Mouse (Mus musculus) CH12.LX (cell line): ENCODE results near the gene Tspan4. TPM values are rescaled to one million over a fixed set of nuclear protein-coding genes. Genes with fewer than 3 reads are reported as not detected.

Experiments used
- DNase-seq: peaks from one replicate; pipeline ENCODE4 v3.0.0-alpha.2; 2013; ENCODE audit errors: extremely low read depth
- H3K27ac ChIP-seq: 2 replicates; pipeline ENCODE4 v1.5.1; 2012; ENCODE audit warnings: low read depth, mild to moderate bottlenecking, control low read depth, moderate library complexity; ENCODE audit not compliant: insufficient read depth
- H3K27me3 ChIP-seq: replicated peaks from 2 replicates; pipeline ENCODE3; 2012; ENCODE audit warnings: inconsistent platforms
- H3K36me3 ChIP-seq, 2 experiments: replicated peaks in 1 of 2; 2 replicates each; pipeline versions ENCODE3 to v1.6.1; 2012; ENCODE audit warnings: inconsistent platforms in 1 of 2, low read length in 1 of 2, mild to moderate bottlenecking in 1 of 2, mixed read lengths in 1 of 2, moderate library complexity in 1 of 2; ENCODE audit not compliant: control insufficient read depth in 1 of 2, insufficient read depth in 1 of 2
- H3K4me1 ChIP-seq, 2 experiments: 2 replicates each; pipeline ENCODE4 v1.6.1; 2012; ENCODE audit warnings: inconsistent platforms in 1 of 2, moderate library complexity in 1 of 2; ENCODE audit not compliant: insufficient read depth in 2 of 2, control insufficient read depth in 1 of 2
- H3K4me2 ChIP-seq: 2 replicates; pipeline ENCODE4 v1.6.1; 2012; ENCODE audit warnings: low read depth, mild to moderate bottlenecking, control low read depth; ENCODE audit not compliant: poor library complexity, insufficient read depth, severe bottlenecking
- H3K4me3 ChIP-seq, 3 experiments: fragments of 150-350 bp in 1 of 3; sonication (generic) in 1 of 3; replicated peaks in 1 of 3; 2 replicates each; pipeline versions ENCODE3 to v1.5.1; 2011 to 2012; ENCODE audit warnings: low read depth in 2 of 3, low read length in 2 of 3, mild to moderate bottlenecking in 2 of 3, moderate library complexity in 2 of 3, control low read depth in 1 of 3, improper control_type of control experiment in 1 of 3, inconsistent platforms in 1 of 3, mixed read lengths in 1 of 3; ENCODE audit not compliant: poor library complexity in 1 of 3
- H3K79me2 ChIP-seq: replicated peaks from 2 replicates; pipeline ENCODE4 v1.6.1; 2012; ENCODE audit warnings: mild to moderate bottlenecking, moderate library complexity; ENCODE audit not compliant: control insufficient read depth, poor library complexity, insufficient read depth, severe bottlenecking; ENCODE audit errors: extremely low read depth
- H3K9ac ChIP-seq: 2 replicates; pipeline ENCODE4 v1.6.1; 2012; ENCODE audit warnings: low read depth, mild to moderate bottlenecking, control low read depth, moderate library complexity; ENCODE audit not compliant: insufficient read depth
- H3K9me3 ChIP-seq: replicated peaks from 2 replicates; pipeline ENCODE3; 2012; ENCODE audit warnings: low read length, inconsistent platforms, mixed read lengths
- CHD1 ChIP-seq: IDR thresholded peaks from 2 replicates; pipeline ENCODE4 v1.6.1; 2012; ENCODE audit warnings: low read depth, low read length, improper control_type of control experiment, inconsistent platforms
- CTCF ChIP-seq, 2 experiments: IDR thresholded peaks in 1 of 2; conservative IDR thresholded peaks in 1 of 2; 2 replicates each; pipeline ENCODE4 v1.5.1; 2011 to 2012; ENCODE audit warnings: low read depth in 2 of 2, low read length in 2 of 2, improper control_type of control experiment in 1 of 2, inconsistent platforms in 1 of 2, mild to moderate bottlenecking in 1 of 2, moderate library complexity in 1 of 2
- E2F4 ChIP-seq: IDR thresholded peaks from 2 replicates; pipeline ENCODE4 v1.6.1; 2011; ENCODE audit warnings: low read depth, low read length, improper control_type of control experiment; ENCODE audit not compliant: insufficient replicate concordance
- ELF1 ChIP-seq: IDR thresholded peaks from 2 replicates; pipeline ENCODE4 v1.6.1; 2014; ENCODE audit warnings: low read depth, mild to moderate bottlenecking, inconsistent platforms, low read length, improper control_type of control experiment
- EP300 ChIP-seq: IDR thresholded peaks from 2 replicates; pipeline ENCODE4 v1.6.1; 2011; ENCODE audit warnings: low read length, improper control_type of control experiment
- HCFC1 ChIP-seq: IDR thresholded peaks from 2 replicates; pipeline ENCODE4 v1.6.1; 2012; ENCODE audit warnings: low read depth, mild to moderate bottlenecking, inconsistent platforms, low read length, improper control_type of control experiment
- JUN ChIP-seq: IDR thresholded peaks from 2 replicates; pipeline ENCODE4 v1.6.1; 2011; ENCODE audit warnings: low read depth, mild to moderate bottlenecking, low read length, improper control_type of control experiment, moderate library complexity; ENCODE audit not compliant: insufficient read depth
- JUND ChIP-seq: conservative IDR thresholded peaks from 2 replicates; pipeline ENCODE4 v1.6.1; 2011; ENCODE audit warnings: low read depth, low read length, improper control_type of control experiment
- KAT2A ChIP-seq: IDR thresholded peaks from 2 replicates; pipeline ENCODE4 v1.6.1; 2012; ENCODE audit warnings: low read length, improper control_type of control experiment, inconsistent platforms; ENCODE audit not compliant: insufficient replicate concordance
- MAX ChIP-seq: IDR thresholded peaks from 2 replicates; pipeline ENCODE4 v1.6.1; 2011; ENCODE audit warnings: low read length, improper control_type of control experiment
- MEF2A ChIP-seq: IDR thresholded peaks from 2 replicates; pipeline ENCODE4 v1.6.1; 2014; ENCODE audit warnings: low read depth, mild to moderate bottlenecking, inconsistent platforms, low read length, improper control_type of control experiment, borderline replicate concordance
- MXI1 ChIP-seq: IDR thresholded peaks from 2 replicates; pipeline ENCODE4 v1.6.1; 2011; ENCODE audit warnings: mild to moderate bottlenecking, low read depth, low read length, improper control_type of control experiment
- NELFE ChIP-seq: IDR thresholded peaks from 2 replicates; pipeline ENCODE4 v1.6.1; 2011; ENCODE audit warnings: low read depth, low read length, improper control_type of control experiment
- PAX5 ChIP-seq: IDR thresholded peaks from 2 replicates; pipeline ENCODE4 v1.6.1; 2012; ENCODE audit warnings: low read length, inconsistent platforms, mixed read lengths
- POLR2A ChIP-seq: IDR thresholded peaks from 2 replicates; pipeline ENCODE4 v1.6.1; 2011; ENCODE audit warnings: low read depth, mild to moderate bottlenecking, improper control_type of control experiment, low read length
- RAD21 ChIP-seq: IDR thresholded peaks from 2 replicates; pipeline ENCODE4 v1.6.1; 2011; ENCODE audit warnings: low read depth, mild to moderate bottlenecking, low read length, improper control_type of control experiment, moderate library complexity
- SIN3A ChIP-seq: IDR thresholded peaks from 2 replicates; pipeline ENCODE4 v1.6.1; 2012; ENCODE audit warnings: low read length, improper control_type of control experiment, inconsistent platforms
- TCF12 ChIP-seq: IDR thresholded peaks from 2 replicates; pipeline ENCODE4 v1.6.1; 2014; ENCODE audit warnings: low read depth, mild to moderate bottlenecking, inconsistent platforms, low read length, improper control_type of control experiment
- UBTF ChIP-seq: IDR thresholded peaks from 2 replicates; pipeline ENCODE4 v1.6.1; 2012; ENCODE audit warnings: low read depth, mild to moderate bottlenecking, inconsistent platforms, low read length, improper control_type of control experiment, moderate library complexity
- USF2 ChIP-seq: conservative IDR thresholded peaks from 2 replicates; pipeline ENCODE4 v1.6.1; 2011; ENCODE audit warnings: low read depth, low read length, improper control_type of control experiment
- ZKSCAN1 ChIP-seq: IDR thresholded peaks from 2 replicates; pipeline ENCODE4 v1.6.1; 2012; ENCODE audit warnings: low read depth, inconsistent platforms, low read length, improper control_type of control experiment, borderline replicate concordance
- ZNF384 ChIP-seq: IDR thresholded peaks from 2 replicates; pipeline ENCODE4 v1.6.1; 2012; ENCODE audit warnings: low read depth, low read length, improper control_type of control experiment, inconsistent platforms
- dilution Hi-C: fragments of 300-500 bp; cut with MboI; formaldehyde crosslinking; loops from 2 replicates; pipeline ENCODE4 v1.14.3; 2020; ENCODE audit warnings: low sequenced_read_pairs; ENCODE audit not compliant: extremely low pct_unique_long_range_greater_than_20kb, extremely low pct_ligation_motif_present
- in situ Hi-C: fragments of 300-500 bp; cut with MboI; formaldehyde crosslinking; loops from 3 replicates; pipeline ENCODE4 v1.14.3; 2019; ENCODE audit warnings: low sequenced_read_pairs, low pct_ligation_motif_present, low pct_unique_long_range_greater_than_20kb, mixed read lengths
- polyA plus RNA-seq: library from polyadenylated mRNA; unstranded; fragments of >175 nt; gene quantifications from 2 replicates; pipeline ENCODE4 v1.2.1, GENCODE M21; 2012; ENCODE audit warnings: low read depth; ENCODE audit not compliant: insufficient read length
- total RNA-seq, 2 experiments: library from RNA; depleted of rRNA; stranded (reverse); fragments of 300-350 nt in 1 of 2; fragments of >200 nt in 1 of 2; gene quantifications; 2 replicates each; pipeline ENCODE4 v1.2.3; 2012 to 2014

The Tspan4 gene
- total and polyA plus RNA-seq, 3 experiments, result 21.2 to 28.9 (median 28.4) TPM

- H3K79me2 ChIP-seq, result peaks cover 22% of the 10 kb centered on the region
- no peak for TF ChIP-seq E2F4
- TF ChIP-seq CTCF (conservative IDR thresholded peaks at IDR 0.05 in 1 of 2, IDR thresholded peaks at IDR 0.05 in 1 of 2; ENCODE audit: low read depth in 2 of 2, low read length in 2 of 2), result no peak
- no peak for TF ChIP-seq MXI1
- TF ChIP-seq JUN, result no peak
- TF ChIP-seq MEF2A, result no peak
- TF ChIP-seq POLR2A, result no peak
- no peak for TF ChIP-seq ELF1
- no peak for TF ChIP-seq ZNF384
- no peak for TF ChIP-seq UBTF
- no peak for TF ChIP-seq EP300
- TF ChIP-seq USF2, result no peak
- no peak for TF ChIP-seq KAT2A
- TF ChIP-seq ZKSCAN1, result no peak
- TF ChIP-seq, all 38 proteins: peak for 0
- Histone ChIP-seq H3K9me3 (no peaks in the 10 kb centered on the region), H3K9ac (no peak overlapping the region), H3K27ac (no peak overlapping the region), H3K4me3 (no peak overlapping the region), H3K27me3 (peaks cover 9% of the 10 kb centered on the region), H3K4me2 (no peak overlapping the region), H3K4me1 (peaks cover 35 to 61% of the 10 kb centered on the region in 2 experiments), H3K36me3 (peaks cover 27 to 46% of the 10 kb centered on the region in 2 experiments)
- no peak for DNase-seq
- in situ Hi-C loops (no loop called here), dilution Hi-C loops (no loop called here)
These were observed 2.3 kb upstream of the Tspan4 start for GRCm38 (mm10) chr7:141472763-141473162.

GRCm38 (mm10) chr7:141474160-141474559 lies 880 bp upstream of the Tspan4 start:
- H3K9ac ChIP-seq, result peak overlapping the region; percentile 51
- H3K9me3 ChIP-seq, result no peaks in the 10 kb centered on the region
- peak overlapping the region; percentile 86 for H3K4me2 ChIP-seq
- no peak for TF ChIP-seq CTCF (conservative IDR thresholded peaks at IDR 0.05 in 1 of 2, IDR thresholded peaks at IDR 0.05 in 1 of 2; ENCODE audit: low read depth in 2 of 2, low read length in 2 of 2)
- TF ChIP-seq TCF12, result no peak
- TF ChIP-seq CHD1, result no peak
- TF ChIP-seq PAX5, result no peak
- no peak for TF ChIP-seq NELFE
- TF ChIP-seq MAX, result no peak
- no peak for TF ChIP-seq RAD21
- TF ChIP-seq ZNF384, result no peak
- TF ChIP-seq SIN3A, result no peak
- no peak for TF ChIP-seq JUND
- TF ChIP-seq HCFC1, result no peak
- no peak for TF ChIP-seq EP300
- no peak for TF ChIP-seq ZKSCAN1
- dilution Hi-C loops, result no loop called here
- no peak for DNase-seq
- H3K4me3 ChIP-seq, result peak overlapping the region; percentile 74 to 96 (median 89)
- peaks cover 22% of the 10 kb centered on the region for H3K79me2 ChIP-seq
- in situ Hi-C loops, result no loop called here
- H3K27ac ChIP-seq, result no peak overlapping the region
- H3K36me3 ChIP-seq, result peaks cover 27 to 42% of the 10 kb centered on the region in 2 experiments
- H3K4me1 ChIP-seq, result peaks cover 26 to 49% of the 10 kb centered on the region in 2 experiments
- H3K27me3 ChIP-seq, result peaks cover 9% of the 10 kb centered on the region
